Mouse (Mus musculus) stomach, embryonic 14.5 days (tissue): ENCODE results near the gene Lamp5. TPM values are rescaled to one million over a fixed set of nuclear protein-coding genes. Genes with fewer than 3 reads are reported as not detected.

Experiments
- ATAC-seq: fragments of 200-750 bp; cut with Nextera tagmentation; 2 replicates; pipeline ENCODE4 v1.8.0; 2017; ENCODE audit warnings: low read depth, moderate TSS enrichment; ENCODE audit not compliant: insufficient number of reproducible peaks, insufficient read depth, low FRiP score
- H3K27ac ChIP-seq: fragments of 300-500 bp; sonication (generic); 2 replicates; pipeline ENCODE4 v1.5.1; 2014; ENCODE audit warnings: mild to moderate bottlenecking, low read length, moderate library complexity, mixed read lengths
- H3K27me3 ChIP-seq: fragments of 300-500 bp; sonication (generic); 2 replicates; pipeline ENCODE4 v1.6.1; 2014; ENCODE audit warnings: low read length, control low read depth, mixed read lengths; ENCODE audit not compliant: control insufficient read depth, insufficient read depth
- H3K36me3 ChIP-seq: fragments of 300-500 bp; sonication (generic); 2 replicates; pipeline ENCODE4 v1.6.1; 2014; ENCODE audit warnings: mild to moderate bottlenecking, control low read depth, low read length, moderate library complexity, mixed read lengths; ENCODE audit not compliant: control insufficient read depth, insufficient read depth
- H3K4me1 ChIP-seq: fragments of 300-500 bp; sonication (generic); 2 replicates; pipeline ENCODE4 v1.6.1; 2014; ENCODE audit warnings: low read length, control low read depth, mixed read lengths; ENCODE audit not compliant: control insufficient read depth, insufficient read depth
- H3K4me2 ChIP-seq: fragments of 300-500 bp; sonication (generic); replicated peaks from 2 replicates; pipeline ENCODE4 v1.6.1; 2014; ENCODE audit warnings: low read depth, low read length, control low read depth
- H3K4me3 ChIP-seq: fragments of 300-500 bp; sonication (generic); 2 replicates; pipeline ENCODE4 v1.5.1; 2014; ENCODE audit warnings: low read depth, low read length, control low read depth
- H3K9ac ChIP-seq: fragments of 300-500 bp; sonication (generic); replicated peaks from 2 replicates; pipeline ENCODE4 v1.6.1; 2014; ENCODE audit warnings: low read depth, mild to moderate bottlenecking, control low read depth, low read length, moderate library complexity, mixed read lengths
- H3K9me3 ChIP-seq: fragments of 300-500 bp; sonication (generic); 2 replicates; pipeline ENCODE4 v1.6.1; 2016; ENCODE audit warnings: low read depth, low read length, control low read depth; ENCODE audit not compliant: control insufficient read depth
- WGBS: fragments of 180-500 bp; shearing (Covaris S2); extraction: QIAGEN DNeasy Blood & Tissue Kit; methylation state at CpG from one replicate; pipeline ENCODE4 v1.1.7; 2014; 5-methylcytosine and 5-hydroxymethylcytosine counted together
- polyA plus RNA-seq: library from polyadenylated mRNA; unstranded; fragments of >200 nt; fragmentation: Nextera tagmentation; extraction: Ambion mirVana; gene quantifications from 2 replicates; pipeline ENCODE4 v1.2.1, GENCODE M21; 2014

The Lamp5 gene
- polyA plus RNA-seq, 1 experiment from 2014 or later: not detected

GRCm38 (mm10) chr2:136118006-136118405 is 66.0 kb downstream of the Lamp5 start:
- Histone ChIP-seq H3K4me2 (no peak overlapping the region), H3K9ac (no peak overlapping the region), H3K4me1 (no peaks in the 10 kb centered on the region), H3K4me3 (no peak overlapping the region), H3K27me3 (no peaks in the 10 kb centered on the region), H3K9me3 (no peaks in the 10 kb centered on the region), H3K36me3 (no peaks in the 10 kb centered on the region), H3K27ac (no peak overlapping the region)
- no peak for ATAC-seq
- whole genome bisulfite sequencing: 90% methylated on average over 2 of the region's 2 CpGs
